Mouse (Mus musculus) embryonic facial prominence, embryonic 11.5 days (tissue): ENCODE measurements around the gene Cbfb. TPM values are rescaled to one million over a fixed set of nuclear protein-coding genes. Genes with fewer than 3 reads are reported as not detected.

Experiments used
- ATAC-seq: fragments of 200-750 bp; cut with Nextera tagmentation; replicated peaks from 2 replicates; pipeline ENCODE4 v1.8.0; 2017; ENCODE audit warnings: low read depth; ENCODE audit not compliant: insufficient number of reproducible peaks, low FRiP score, low TSS enrichment
- DNase-seq: peaks from one replicate; pipeline ENCODE4 v3.0.0-alpha.2; 2015; ENCODE audit warnings: low spot score
- H3K27ac ChIP-seq: fragments of 300-500 bp; sonication (generic); replicated peaks from 2 replicates; pipeline ENCODE4 v1.5.1; 2014; ENCODE audit warnings: mild to moderate bottlenecking, low read depth, low read length, control low read depth
- H3K27me3 ChIP-seq: fragments of 300-500 bp; sonication (generic); 2 replicates; pipeline ENCODE4 v1.6.1; 2014; ENCODE audit warnings: mild to moderate bottlenecking, low read length, moderate library complexity, mixed read lengths; ENCODE audit not compliant: control insufficient read depth, insufficient read depth
- H3K36me3 ChIP-seq: fragments of 300-500 bp; sonication (generic); replicated peaks from 2 replicates; pipeline ENCODE4 v1.6.1; 2014; ENCODE audit warnings: low read depth, mild to moderate bottlenecking, low read length, moderate library complexity, mixed read lengths; ENCODE audit not compliant: control insufficient read depth, insufficient read depth
- H3K4me1 ChIP-seq: fragments of 300-500 bp; sonication (generic); 2 replicates; pipeline ENCODE4 v1.6.1; 2014; ENCODE audit warnings: low read length, mixed read lengths; ENCODE audit not compliant: control insufficient read depth, insufficient read depth
- H3K4me2 ChIP-seq: fragments of 300-500 bp; sonication (generic); 2 replicates; pipeline ENCODE4 v1.6.1; 2014; ENCODE audit warnings: low read depth, mild to moderate bottlenecking, control low read depth, low read length, moderate library complexity
- H3K4me3 ChIP-seq: fragments of 300-500 bp; sonication (generic); 2 replicates; pipeline ENCODE4 v1.5.1; 2014; ENCODE audit warnings: low read depth, low read length, control low read depth
- H3K9ac ChIP-seq: fragments of 300-500 bp; sonication (generic); replicated peaks from 2 replicates; pipeline ENCODE4 v1.6.1; 2014; ENCODE audit warnings: mild to moderate bottlenecking, control low read depth, low read length
- H3K9me3 ChIP-seq: fragments of 300-500 bp; sonication (generic); replicated peaks from 2 replicates; pipeline ENCODE4 v1.6.1; 2016; ENCODE audit warnings: mild to moderate bottlenecking, low read length, inconsistent platforms, mixed read lengths; ENCODE audit not compliant: control insufficient read depth
- WGBS: fragments of 180-500 bp; shearing (Covaris S2); extraction: QIAGEN DNeasy Blood & Tissue Kit; methylation state at CpG from one replicate; pipeline ENCODE4 v1.1.7; 2014; 5-methylcytosine and 5-hydroxymethylcytosine counted together
- polyA plus RNA-seq: library from polyadenylated mRNA; unstranded; fragments of >200 nt; fragmentation: Nextera tagmentation; extraction: Ambion mirVana; gene quantifications from 2 replicates; pipeline ENCODE4 v1.2.1, GENCODE M21; 2014

Gene Cbfb
- polyA plus RNA-seq, 1 experiment from 2014 or later: 139 TPM

GRCm38 (mm10) chr8:105155091-105155745 lies 15.3 kb upstream of the Cbfb start:
- H3K27ac ChIP-seq: no peak overlapping the region
- WGBS: 84% methylated on average over 6 of the region's 6 CpGs

GRCm38 (mm10) chr8:105157555-105157954 lies 12.9 kb upstream of the Cbfb start:
- no peaks in the 10 kb centered on the region for H3K27me3 ChIP-seq
- no peak for ATAC-seq
- H3K4me1 ChIP-seq: no peaks in the 10 kb centered on the region; the same call in 1 of the 2 replicates
- DNase-seq: peak; percentile 67
- no peak overlapping the region for H3K4me2 ChIP-seq
- H3K27ac ChIP-seq: no peak overlapping the region
- no peak overlapping the region for H3K4me3 ChIP-seq
- no peaks in the 10 kb centered on the region for H3K36me3 ChIP-seq
- no peak overlapping the region for H3K9ac ChIP-seq
- H3K9me3 ChIP-seq: no peaks in the 10 kb centered on the region
- WGBS: 54% methylated on average over 10 of the region's 10 CpGs

More at GRCm38 (mm10) chr8:105155091-105155745, 15.3 kb upstream of the Cbfb start:
- Histone ChIP-seq H3K4me3 (no peak overlapping the region), H3K27me3 (no peaks in the 10 kb centered on the region), H3K9ac (no peak overlapping the region), H3K4me2 (no peak overlapping the region), H3K36me3 (no peaks in the 10 kb centered on the region), H3K4me1 (no peaks in the 10 kb centered on the region; the same call in 1 of the 2 replicates), H3K9me3 (no peaks in the 10 kb centered on the region)
- ATAC-seq: no peak
- DNase-seq: no peak

- H3K4me3 ChIP-seq: no peak overlapping the region
- H3K4me2 ChIP-seq: no peak overlapping the region
- H3K36me3 ChIP-seq: no peaks in the 10 kb centered on the region
- H3K9ac ChIP-seq: no peak overlapping the region
- ATAC-seq: no peak
- no peaks in the 10 kb centered on the region for H3K27me3 ChIP-seq
- no peak for DNase-seq
- H3K9me3 ChIP-seq: no peaks in the 10 kb centered on the region
- H3K4me1 ChIP-seq: no peaks in the 10 kb centered on the region; the same call in 1 of the 2 replicates
- H3K27ac ChIP-seq: no peak overlapping the region
- 69% methylated on average over 3 of the region's 3 CpGs for WGBS
Observed at GRCm38 (mm10) chr8:105158084-105158483, 12.4 kb upstream of the Cbfb start.

GRCm38 (mm10) chr8:105161121-105161652 lies 9.3 kb upstream of the Cbfb start:
- no peak for ATAC-seq

GRCm38 (mm10) chr8:105164272-105164902 lies 6.1 kb upstream of the Cbfb start:
- Histone ChIP-seq H3K27me3 (no peaks in the 10 kb centered on the region), H3K4me3 (no peak overlapping the region), H3K9ac (no peak overlapping the region), H3K36me3 (no peaks in the 10 kb centered on the region), H3K4me2 (no peak overlapping the region), H3K9me3 (no peaks in the 10 kb centered on the region), H3K27ac (peak overlapping the region; percentile 71), H3K4me1 (peaks cover 5% of the 10 kb centered on the region; the same call in 1 of the 2 replicates)
- 18% methylated on average over 6 of the region's 6 CpGs for WGBS
- ATAC-seq (peak; percentile 71), DNase-seq (peak; percentile 78)

More at GRCm38 (mm10) chr8:105161121-105161652, 9.3 kb upstream of the Cbfb start:
- WGBS: 29% methylated on average over 3 of the region's 3 CpGs
- no peak overlapping the region for H3K4me2 ChIP-seq
- H3K36me3 ChIP-seq: no peaks in the 10 kb centered on the region
- no peak for DNase-seq
- peaks cover 5% of the 10 kb centered on the region; the same call in 1 of the 2 replicates for H3K4me1 ChIP-seq
- H3K9ac ChIP-seq: no peak overlapping the region
- no peak overlapping the region for H3K4me3 ChIP-seq
- no peak overlapping the region for H3K27ac ChIP-seq
- no peaks in the 10 kb centered on the region for H3K9me3 ChIP-seq
- H3K27me3 ChIP-seq: no peaks in the 10 kb centered on the region

- peak overlapping the region; percentile 71; the same call in 1 of the 2 replicates for H3K27ac ChIP-seq
Observed at GRCm38 (mm10) chr8:105165191-105165590, 5.3 kb upstream of the Cbfb start.

GRCm38 (mm10) chr8:105167116-105167515 lies 3.4 kb upstream of the Cbfb start:
- Histone ChIP-seq H3K4me3 (no peak overlapping the region), H3K4me2 (no peak overlapping the region), H3K9me3 (no peaks in the 10 kb centered on the region), H3K27me3 (no peaks in the 10 kb centered on the region), H3K36me3 (no peaks in the 10 kb centered on the region), H3K9ac (no peak overlapping the region), H3K27ac (no peak overlapping the region), H3K4me1 (peaks cover 5% of the 10 kb centered on the region; the same call in 1 of the 2 replicates)
- 52% methylated on average over 2 of the region's 2 CpGs for WGBS
- ATAC-seq (no peak), DNase-seq (no peak)

More at GRCm38 (mm10) chr8:105165191-105165590, 5.3 kb upstream of the Cbfb start:
- no peak for ATAC-seq
- Histone ChIP-seq H3K4me1 (peaks cover 5% of the 10 kb centered on the region; the same call in 1 of the 2 replicates), H3K4me3 (no peak overlapping the region), H3K36me3 (no peaks in the 10 kb centered on the region), H3K9me3 (no peaks in the 10 kb centered on the region), H3K9ac (no peak overlapping the region), H3K4me2 (no peak overlapping the region), H3K27me3 (no peaks in the 10 kb centered on the region)
- DNase-seq: no peak
- WGBS: 78% methylated on average over 2 of the region's 2 CpGs

GRCm38 (mm10) chr8:105169582-105169981 lies 892 bp upstream of the Cbfb start:
- no peak overlapping the region for H3K4me2 ChIP-seq
- peak overlapping the region; percentile 99; the same call in 1 of the 2 replicates for H3K27ac ChIP-seq
- peaks cover 5% of the 10 kb centered on the region; the same call in 1 of the 2 replicates for H3K4me1 ChIP-seq
- no peak overlapping the region for H3K4me3 ChIP-seq
- no peaks in the 10 kb centered on the region for H3K27me3 ChIP-seq
- DNase-seq (no peak), ATAC-seq (no peak)
- H3K9ac ChIP-seq: no peak overlapping the region
- WGBS: 55% methylated on average over 3 of the region's 3 CpGs
- H3K36me3 ChIP-seq: no peaks in the 10 kb centered on the region
- H3K9me3 ChIP-seq: no peaks in the 10 kb centered on the region
